Mouse (Mus musculus) liver, adult (tissue): ENCODE data around the gene Auh.

ENCODE experiments used
- GATA4 ChIP-seq: IDR thresholded peaks from 2 replicates; pipeline ENCODE4 v1.6.1; 2014; ENCODE audit warnings: mild to moderate bottlenecking, low read length; ENCODE audit not compliant: insufficient replicate concordance

Gene Auh

DNA sequence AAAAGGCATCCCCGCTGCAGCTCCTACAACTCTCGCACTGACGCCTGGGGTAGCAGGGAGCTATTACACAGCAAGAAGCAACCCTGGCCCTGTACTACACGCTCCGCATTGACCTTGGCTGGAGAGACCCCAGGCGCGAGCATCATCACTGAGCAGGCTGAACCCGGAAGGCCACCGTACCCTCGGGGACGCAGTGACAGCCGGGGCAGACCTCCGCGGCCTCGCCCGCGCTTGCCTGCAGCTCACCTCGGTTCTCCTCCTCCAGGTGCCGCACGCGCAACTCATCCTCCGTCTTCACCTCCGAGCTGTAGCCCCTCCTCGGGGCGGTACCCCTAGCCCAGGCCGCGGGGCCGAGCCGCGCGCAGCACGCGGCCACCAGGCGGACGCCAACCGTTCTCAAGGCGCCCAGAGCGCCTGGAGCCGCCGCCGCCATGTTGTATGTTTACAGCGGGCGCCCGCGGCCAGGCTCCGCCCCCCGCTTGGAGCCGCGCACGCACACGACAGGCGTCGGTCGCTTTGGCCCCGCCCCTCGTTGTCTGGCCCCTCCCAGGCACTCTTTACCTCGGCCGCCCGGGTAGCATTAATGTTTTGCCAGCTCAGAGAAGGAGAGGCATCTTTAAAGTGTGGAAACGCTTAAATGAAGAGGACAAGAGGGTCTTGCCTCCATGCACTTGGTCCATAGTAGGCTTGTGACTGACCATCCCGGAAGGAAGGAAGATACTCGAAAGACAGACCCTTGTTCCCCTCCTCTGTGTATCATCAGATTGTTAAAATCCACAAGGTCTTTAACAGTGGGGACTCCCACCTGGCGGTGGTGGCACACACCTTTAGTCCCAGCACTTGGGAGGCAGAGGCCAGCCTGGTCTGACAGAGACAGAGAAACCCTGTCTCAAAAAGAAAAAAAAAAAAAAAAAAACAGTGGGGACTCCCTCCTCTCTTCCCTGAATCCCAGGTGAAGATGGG is at the start of gene Auh:
TSS of gene Auh (minus strand) at position 473 of the 963 bp plus-strand sequence.
- no peak for TF ChIP-seq GATA4

- no peak for TF ChIP-seq GATA4
These were observed 49.0 kb upstream of the Auh start for GRCm38 (mm10) chr13:52978321-52978981.

DNA sequence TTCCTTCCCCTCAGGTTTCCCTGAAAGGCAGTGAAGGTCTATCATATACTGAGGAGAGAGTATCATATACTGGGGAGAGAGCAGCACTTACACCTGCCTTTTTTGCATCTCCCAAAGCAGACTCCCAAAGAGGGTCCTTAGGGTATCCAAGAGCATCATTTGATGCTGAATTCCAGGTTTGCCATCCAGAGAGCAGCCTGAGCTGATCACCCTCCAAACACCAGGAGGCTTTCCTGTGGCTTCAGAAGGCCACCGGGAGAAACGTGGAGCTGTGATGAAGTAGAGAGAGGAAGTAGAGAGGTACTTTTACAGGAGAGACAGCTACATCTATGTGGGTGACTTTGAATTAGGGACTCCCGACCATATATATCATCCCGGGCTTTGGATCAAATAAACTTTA is 48.3 kb upstream of the Auh start:
- no peak for TF ChIP-seq GATA4

GRCm38 (mm10) chr13:52977221-52977609 is 47.7 kb upstream of the Auh start:
- TF ChIP-seq GATA4, result no peak

GRCm38 (mm10) chr13:52976510-52977220 is 47.2 kb upstream of the Auh start:
- TF ChIP-seq GATA4, result peak; percentile 69; the same call in 1 of the 2 replicates

DNA sequence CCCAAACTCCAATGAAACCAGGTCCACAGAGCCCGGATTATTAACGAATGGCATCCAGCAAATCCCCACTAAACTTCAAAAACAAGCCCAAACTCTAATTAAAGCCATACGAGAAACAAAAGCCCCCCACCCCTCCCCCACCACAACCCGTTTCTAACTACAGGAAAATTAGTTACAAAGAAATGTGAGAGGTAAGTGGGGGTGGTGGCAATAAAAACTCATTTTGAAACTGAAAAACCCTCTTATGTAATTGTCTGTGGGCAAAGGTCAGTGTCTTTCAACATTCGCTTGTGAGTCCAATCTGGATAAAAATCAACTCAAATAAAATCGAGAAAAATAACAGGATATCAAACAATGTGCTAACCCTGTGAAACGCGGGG is 46.6 kb upstream of the Auh start:
- TF ChIP-seq GATA4, result no peak

DNA sequence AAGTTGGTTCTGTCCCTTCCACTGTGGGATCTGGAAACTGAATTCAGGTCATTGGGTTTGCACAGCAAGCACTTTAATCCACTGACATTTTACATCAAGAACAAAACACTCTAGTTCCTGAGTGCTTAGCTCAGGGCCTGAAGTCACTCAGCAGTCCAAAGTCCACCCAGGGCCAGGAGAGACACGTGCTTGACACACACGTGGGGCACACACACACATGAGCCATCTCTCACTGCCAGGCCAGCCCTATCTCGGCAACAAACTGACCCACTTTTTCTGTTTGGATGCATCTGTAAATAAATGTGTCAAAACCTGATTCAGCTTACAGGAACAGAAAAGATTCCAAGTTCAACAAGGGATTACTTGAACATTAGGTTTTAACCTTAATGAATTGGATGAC is 45.2 kb upstream of the Auh start:
- peak; percentile 27; the same call in 1 of the 2 replicates for TF ChIP-seq GATA4

DNA sequence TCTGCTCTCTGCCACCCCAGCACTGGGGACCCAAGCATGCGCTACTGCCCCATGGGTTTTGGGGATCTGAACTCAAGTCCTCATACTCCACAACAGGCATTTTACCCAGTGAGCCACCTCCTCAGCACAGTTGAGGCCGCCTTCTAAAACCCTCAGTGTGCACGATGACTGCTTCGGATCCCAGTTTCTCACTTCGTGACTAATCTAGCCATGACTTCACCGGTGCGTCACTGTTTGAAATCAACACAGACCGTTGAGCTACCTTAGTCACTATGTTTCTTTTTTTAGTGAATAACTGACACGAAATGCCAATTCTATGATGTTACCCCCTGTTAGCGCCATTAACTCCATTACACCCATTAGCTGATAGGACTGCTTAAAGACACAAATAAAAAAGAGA is 43.9 kb upstream of the Auh start:
- TF ChIP-seq GATA4, result no peak

DNA sequence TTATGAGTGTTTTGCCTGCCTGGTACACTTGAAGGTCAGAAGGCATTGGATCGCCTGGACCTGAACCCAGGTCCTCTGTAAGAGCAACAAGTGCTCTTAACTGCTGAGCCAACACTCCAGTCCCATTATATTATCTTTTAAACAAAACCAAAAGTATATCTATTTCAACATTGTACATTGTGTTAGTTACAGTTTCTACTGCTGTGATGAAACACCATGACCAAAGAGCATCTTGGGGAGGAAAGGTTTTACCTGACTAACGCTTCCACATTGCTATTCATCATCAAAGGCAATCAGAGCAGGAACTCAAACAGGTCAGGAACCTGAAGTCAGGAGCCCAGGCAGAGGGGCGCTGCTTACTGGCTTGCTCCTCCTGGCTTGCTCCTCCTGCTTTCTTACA is 43.1 kb upstream of the Auh start:
- TF ChIP-seq GATA4, result no peak

DNA sequence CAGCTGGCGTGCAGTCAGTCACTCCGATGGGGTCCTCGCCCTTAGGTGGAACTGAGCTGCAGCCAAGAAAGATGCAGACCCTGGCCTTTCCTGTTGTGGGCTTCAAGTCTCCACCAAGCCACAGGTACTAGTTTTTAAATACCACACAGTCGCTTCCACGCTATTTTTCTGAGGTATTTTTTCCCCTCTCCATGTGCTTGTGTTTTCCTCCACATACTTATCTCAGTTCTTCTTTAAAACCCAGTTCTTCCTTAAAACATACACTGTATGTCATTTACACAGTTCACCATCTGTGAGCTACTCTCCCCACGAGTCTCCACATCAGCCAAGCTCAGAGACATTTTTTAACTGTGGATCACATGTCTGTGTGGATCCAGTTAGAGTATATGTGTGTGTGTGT is 41.4 kb upstream of the Auh start:
- no peak for TF ChIP-seq GATA4

GRCm38 (mm10) chr13:52962922-52963321 is 33.4 kb upstream of the Auh start:
- TF ChIP-seq GATA4, result no peak

- no peak for TF ChIP-seq GATA4
These were observed 32.9 kb upstream of the Auh start for GRCm38 (mm10) chr13:52962361-52962760.

GRCm38 (mm10) chr13:52953779-52954553 is 24.5 kb upstream of the Auh start:
- TF ChIP-seq GATA4, result no peak

GRCm38 (mm10) chr13:52949211-52949610 is 19.7 kb upstream of the Auh start:
- no peak for TF ChIP-seq GATA4

GRCm38 (mm10) chr13:52947545-52947944 is 18.1 kb upstream of the Auh start:
- no peak for TF ChIP-seq GATA4

GRCm38 (mm10) chr13:52945769-52946168 is 16.3 kb upstream of the Auh start:
- TF ChIP-seq GATA4, result no peak

- no peak for TF ChIP-seq GATA4
These were observed 14.6 kb upstream of the Auh start for GRCm38 (mm10) chr13:52944116-52944515.
